Comparison of ENCODE assay signal across 8 mouse cellular contexts in the genomic region with DNA sequence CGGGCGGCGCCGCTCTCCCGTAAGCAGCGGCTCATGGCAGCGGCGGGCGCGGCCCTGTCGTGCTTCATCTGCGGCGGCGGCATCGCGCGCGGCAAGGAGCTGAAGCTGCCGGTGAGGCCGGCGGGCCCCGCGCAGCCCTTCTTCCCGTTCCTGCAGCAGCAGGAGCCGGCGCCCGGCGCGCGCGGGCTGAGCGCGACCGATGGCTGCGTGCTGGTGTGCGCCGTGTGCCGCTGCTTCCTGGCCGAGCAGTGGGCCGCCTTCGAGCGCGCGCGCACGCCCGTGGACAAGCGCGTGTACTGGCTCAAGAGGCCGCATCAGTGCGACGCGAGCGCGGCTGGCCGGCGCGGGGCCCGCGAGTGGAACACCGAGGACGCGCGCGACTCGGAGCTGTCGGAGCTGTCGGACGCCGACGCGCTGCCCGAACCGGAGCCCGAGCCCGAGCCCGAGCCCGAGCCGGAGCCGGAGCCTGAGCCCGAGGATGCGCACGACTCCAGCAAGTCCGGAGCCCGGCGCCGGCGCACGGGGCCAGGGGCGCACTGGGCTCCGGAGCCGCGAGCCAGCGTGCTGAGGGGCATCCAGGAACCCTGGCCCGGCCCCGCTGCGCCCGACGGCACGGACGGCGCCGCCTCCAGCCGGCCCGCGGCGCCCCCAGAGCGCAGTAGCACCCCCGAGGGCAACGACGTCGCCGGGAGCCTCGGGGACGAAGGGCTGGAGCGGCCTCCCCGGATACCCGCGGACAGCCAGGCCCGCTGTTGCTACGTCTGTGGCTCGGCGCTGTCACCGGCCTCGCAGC. TPM values are rescaled to one million over a fixed set of nuclear protein-coding genes. Genes with fewer than 3 reads are reported as not detected.
DNase-seq lines count a peak whose midpoint lies in the region; ATAC-seq and TF ChIP-seq lines count a peak whose summit lies in the region.

No protein-coding gene starts in this region.

- peak overlapping the region in 2 of 3 experiments; percentile 52 to 80 for H3K4me3 ChIP-seq in CH12.LX (replicated peaks in 1 of 3; ENCODE audit: low read depth in 2 of 3, low read length in 2 of 3, poor library complexity in 1 of 3)
- peak overlapping the region; percentile 60 for H3K4me3 ChIP-seq in hindbrain, embryonic 11.5 days (ENCODE audit: low read depth, low read length)
- peak overlapping the region; percentile 69 for H3K4me3 ChIP-seq in limb, embryonic 15.5 days

- DNase-seq in frontal cortex, postnatal 25 days (ENCODE audit: low spot score in 2 of 2) = no peak
- no peak for DNase-seq in CH12.LX (ENCODE audit: extremely low read depth)
- DNase-seq in embryo, embryonic 11 days = peak; percentile 76
- peak; percentile 68 for DNase-seq in hindbrain, embryonic 11.5 days (ENCODE audit: low spot score)
- peak; percentile 71 for DNase-seq in right cerebral cortex, adult 18-20 months
- no peak for DNase-seq in urinary bladder, postnatal 10 days (ENCODE audit: low spot score)

- H3K9ac ChIP-seq in CH12.LX (ENCODE audit: insufficient read depth, low read depth) = peak overlapping the region; percentile 32
- H3K9ac ChIP-seq in hindbrain, embryonic 11.5 days (ENCODE audit: low read depth, low read length) = peak overlapping the region; percentile 76
- peak overlapping the region; percentile 67 for H3K9ac ChIP-seq in limb, embryonic 15.5 days

- in situ Hi-C loops in CH12.LX (cut with MboI; ENCODE audit: low pct_ligation_motif_present, low pct_unique_long_range_greater_than_20kb, low sequenced_read_pairs) = no loop called here

- H3K79me2 ChIP-seq in CH12.LX (replicated peaks; ENCODE audit: control insufficient read depth, extremely low read depth, insufficient read depth, poor library complexity, severe bottlenecking) = no peaks in the 10 kb centered on the region

- no peak overlapping the region for H3K27ac ChIP-seq in CH12.LX (ENCODE audit: insufficient read depth, low read depth)
- H3K27ac ChIP-seq in hindbrain, embryonic 11.5 days (ENCODE audit: low read depth, low read length) = peak overlapping the region; percentile 77
- H3K27ac ChIP-seq in limb, embryonic 15.5 days = peak overlapping the region; percentile 71

- H3K36me3 ChIP-seq in CH12.LX (replicated peaks in 1 of 2; ENCODE audit: control insufficient read depth in 1 of 2, insufficient read depth in 1 of 2, low read length in 1 of 2) = peaks cover 0 to 2% of the 10 kb centered on the region in 2 experiments
- no peaks in the 10 kb centered on the region for H3K36me3 ChIP-seq in hindbrain, embryonic 11.5 days (ENCODE audit: control insufficient read depth, insufficient read depth, low read length)
- H3K36me3 ChIP-seq in limb, embryonic 15.5 days = no peaks in the 10 kb centered on the region

- TF ChIP-seq EP300 in CH12.LX (IDR thresholded peaks at IDR 0.05; ENCODE audit: low read length) = no peak

- H3K27me3 ChIP-seq in CH12.LX (replicated peaks) = no peaks in the 10 kb centered on the region
- peaks cover 19% of the 10 kb centered on the region for H3K27me3 ChIP-seq in hindbrain, embryonic 11.5 days (ENCODE audit: control insufficient read depth, insufficient read depth, low read length)
- 0 out of 2 replicates have a peak, but pooled peaks cover 8% of the 10 kb centered on the region for H3K27me3 ChIP-seq in limb, embryonic 15.5 days

- H3K4me2 ChIP-seq in CH12.LX (ENCODE audit: insufficient read depth, low read depth, poor library complexity, severe bottlenecking) = peak overlapping the region; percentile 76
- peak overlapping the region; percentile 98 for H3K4me2 ChIP-seq in hindbrain, embryonic 11.5 days (replicated peaks; ENCODE audit: low read depth, low read length)
- peak overlapping the region; percentile 95 for H3K4me2 ChIP-seq in limb, embryonic 15.5 days

- WGBS in hindbrain, embryonic 11.5 days = under 1% methylated on average over 83 of the region's 125 CpGs
- WGBS in limb, embryonic 15.5 days = under 1% methylated on average over 115 of the region's 125 CpGs

- ATAC-seq in frontal cortex, adult (ENCODE audit: low TSS enrichment) = peak; percentile 42
- ATAC-seq in hindbrain, embryonic 11.5 days (ENCODE audit: low FRiP score) = no peak
- ATAC-seq in limb, embryonic 15.5 days (ENCODE audit: insufficient number of reproducible peaks, low FRiP score, low TSS enrichment, low read depth) = no peak

- dilution Hi-C loops in CH12.LX (cut with MboI; ENCODE audit: extremely low pct_ligation_motif_present, extremely low pct_unique_long_range_greater_than_20kb, low sequenced_read_pairs) = no loop called here

- TF ChIP-seq CTCF in CH12.LX (conservative IDR thresholded peaks at IDR 0.05 in 1 of 2, IDR thresholded peaks at IDR 0.05 in 1 of 2; ENCODE audit: low read depth in 2 of 2, low read length in 2 of 2) = no peak

- H3K9me3 ChIP-seq in CH12.LX (replicated peaks; ENCODE audit: low read length) = peaks cover 11% of the 10 kb centered on the region
- no peaks in the 10 kb centered on the region for H3K9me3 ChIP-seq in hindbrain, embryonic 11.5 days (ENCODE audit: control insufficient read depth, low read length)
- no peaks in the 10 kb centered on the region for H3K9me3 ChIP-seq in limb, embryonic 15.5 days

- H3K4me1 ChIP-seq in CH12.LX (ENCODE audit: control insufficient read depth in 1 of 2, insufficient read depth in 2 of 2) = peaks cover 48 to 74% of the 10 kb centered on the region in 2 experiments
- H3K4me1 ChIP-seq in hindbrain, embryonic 11.5 days (replicated peaks; ENCODE audit: control insufficient read depth, insufficient read depth, low read length) = peaks cover 60% of the 10 kb centered on the region
- peaks cover 86% of the 10 kb centered on the region for H3K4me1 ChIP-seq in limb, embryonic 15.5 days

- TF ChIP-seq RAD21 in CH12.LX (IDR thresholded peaks at IDR 0.05; ENCODE audit: low read depth, low read length) = no peak

- no peak for TF ChIP-seq POLR2A in CH12.LX (IDR thresholded peaks at IDR 0.05; ENCODE audit: low read depth, low read length)

TF ChIP-seq in CH12.LX, 34 proteins besides CTCF, POLR2A, EP300 and RAD21:
- TF ChIP-seq E2F4 (IDR thresholded peaks at IDR 0.05; ENCODE audit: insufficient replicate concordance, low read depth, low read length) (no peak), MEF2A (IDR thresholded peaks at IDR 0.05; ENCODE audit: borderline replicate concordance, low read depth, low read length) (no peak), MAX (IDR thresholded peaks at IDR 0.05; ENCODE audit: low read length) (no peak), USF2 (conservative IDR thresholded peaks at IDR 0.05; ENCODE audit: low read depth, low read length) (no peak), TBP (conservative IDR thresholded peaks at IDR 0.05; ENCODE audit: low read depth, low read length) (no peak), TCF12 (IDR thresholded peaks at IDR 0.05; ENCODE audit: low read depth, low read length) (no peak), BHLHE40 (IDR thresholded peaks at IDR 0.05; ENCODE audit: low read depth, low read length) (no peak), PAX5 (IDR thresholded peaks at IDR 0.05; ENCODE audit: low read length) (no peak), USF1 (IDR thresholded peaks at IDR 0.05; ENCODE audit: low read depth, low read length) (no peak)

RNA-seq across cellular contexts. Expression of a gene that starts 0.7 kb away (rescaled TPM):
- total RNA-seq in CH12.LX (2012; rRNA removed) (5.6 and 8.5 TPM in 2 replicates), CH12.LX (2014; rRNA removed) (0.96 and 1.3 TPM in 2 replicates)
- polyA plus RNA-seq in CH12.LX (2012; ENCODE audit: insufficient read length, low read depth) = 8.8 and 9.8 TPM in 2 replicates
- polyA plus RNA-seq in hindbrain, embryonic 11.5 days (2014; fragmentation: Nextera tagmentation; extraction: Ambion mirVana) = 16.5 and 17.8 TPM in 2 replicates
- polyA plus RNA-seq in limb, embryonic 15.5 days (2015; fragmentation: Nextera tagmentation; extraction: Ambion mirVana) = 6.8 and 7.3 TPM in 2 replicates

RNA-seq across cellular contexts. Expression of a gene that starts 51.7 kb away (rescaled TPM):
- total RNA-seq in CH12.LX (2012; rRNA removed) (not detected in 2 replicates), CH12.LX (2014; rRNA removed) (not detected in 2 replicates)
- polyA plus RNA-seq in CH12.LX (2012; ENCODE audit: insufficient read length, low read depth) = not detected in 2 replicates
- 2.1 and 2.7 TPM in 2 replicates for polyA plus RNA-seq in hindbrain, embryonic 11.5 days (2014; fragmentation: Nextera tagmentation; extraction: Ambion mirVana)
- polyA plus RNA-seq in limb, embryonic 15.5 days (2015; fragmentation: Nextera tagmentation; extraction: Ambion mirVana) = not detected in 2 replicates

Comparison
In these comparisons a context has a peak if more than half of its experiments do, and no peak if none do; other contexts are left out.
1. DNase-seq: peak in embryo, embryonic 11 days (single experiment), hindbrain, embryonic 11.5 days (single experiment) and right cerebral cortex, adult 18-20 months (single experiment); none in frontal cortex, postnatal 25 days (0 of 2), CH12.LX (single experiment) and urinary bladder, postnatal 10 days (single experiment).
2. Peak in every context shown above with its lines, with median percentiles within 50 percentile points of each other: H3K4me2 ChIP-seq, H3K4me3 ChIP-seq and H3K9ac ChIP-seq.